Mouse (Mus musculus) brain, embryonic 14.5 days (tissue): ENCODE results near the gene Kctd4. TPM values are rescaled to one million over a fixed set of nuclear protein-coding genes. Genes with fewer than 3 reads are reported as not detected.

Source experiments
- DNase-seq: peaks from one replicate; pipeline ENCODE4 v3.0.0-alpha.2; 2011; ENCODE audit warnings: low read depth
- CTCF ChIP-seq: fragments of 200-500 bp; IDR thresholded peaks from 2 replicates; pipeline ENCODE4 v1.5.1; 2012; ENCODE audit warnings: inconsistent platforms, mild to moderate bottlenecking, moderate library complexity, borderline replicate concordance; ENCODE audit not compliant: insufficient read depth, insufficient read length; ENCODE audit errors: extremely low read depth
- POLR2A ChIP-seq: fragments of 200-500 bp; IDR thresholded peaks from 2 replicates; pipeline ENCODE4 v1.6.1; 2012; ENCODE audit warnings: mild to moderate bottlenecking, inconsistent platforms, borderline replicate concordance; ENCODE audit not compliant: poor library complexity, insufficient read depth, insufficient read length, severe bottlenecking; ENCODE audit errors: extremely low read depth
- polyA plus RNA-seq: library from polyadenylated mRNA; depleted of rRNA; stranded (reverse); fragments of >200 nt; gene quantifications from 2 replicates; pipeline ENCODE4 v1.2.3, GENCODE M21; 2012

The Kctd4 gene
- polyA plus RNA-seq, 1 experiment, result 3.3 TPM

- DNase-seq, result no peak
- TF ChIP-seq POLR2A (no peak), CTCF (no peak)
Measured at GRCm38 (mm10) chr14:75953011-75953410, 1.8 kb upstream of the Kctd4 start.

GRCm38 (mm10) chr14:75962250-75962649 lies 7.4 kb downstream of the Kctd4 start:
- DNase-seq, result peak; percentile 88
- TF ChIP-seq POLR2A, result no peak
- TF ChIP-seq CTCF, result peak; percentile 49; the same call in 1 of the 2 replicates

- TF ChIP-seq CTCF (no peak), POLR2A (no peak)
- peak; percentile 67 for DNase-seq
Measured at GRCm38 (mm10) chr14:75963215-75963614, 8.4 kb downstream of the Kctd4 start.

GRCm38 (mm10) chr14:75964000-75964399 lies 9.2 kb downstream of the Kctd4 start:
- TF ChIP-seq CTCF, result no peak
- TF ChIP-seq POLR2A, result no peak
- DNase-seq, result peak; percentile 19

GRCm38 (mm10) chr14:75964433-75964832 lies 9.6 kb downstream of the Kctd4 start:
- TF ChIP-seq POLR2A (no peak), CTCF (no peak)
- DNase-seq, result no peak

GRCm38 (mm10) chr14:75967291-75967690 lies 12.5 kb downstream of the Kctd4 start:
- TF ChIP-seq CTCF (no peak), POLR2A (no peak)
- DNase-seq, result no peak

GRCm38 (mm10) chr14:75976107-75976506 lies 21.3 kb downstream of the Kctd4 start:
- DNase-seq, result no peak
- TF ChIP-seq CTCF (no peak), POLR2A (no peak)

GRCm38 (mm10) chr14:75981231-75981630 lies 26.4 kb downstream of the Kctd4 start:
- no peak for DNase-seq
- no peak for TF ChIP-seq POLR2A
- no peak for TF ChIP-seq CTCF

GRCm38 (mm10) chr14:75983891-75984290 lies 29.1 kb downstream of the Kctd4 start:
- DNase-seq, result no peak
- TF ChIP-seq CTCF, result no peak
- TF ChIP-seq POLR2A, result no peak

- no peak for TF ChIP-seq POLR2A
- TF ChIP-seq CTCF, result no peak
- peak; percentile 45 for DNase-seq
Measured at GRCm38 (mm10) chr14:75985112-75985511, 30.3 kb downstream of the Kctd4 start.

- TF ChIP-seq CTCF, result no peak
- no peak for TF ChIP-seq POLR2A
- no peak for DNase-seq
Measured at GRCm38 (mm10) chr14:75986878-75987483, 32.2 kb downstream of the Kctd4 start.

- no peak for DNase-seq
- TF ChIP-seq CTCF, result no peak
- no peak for TF ChIP-seq POLR2A
Measured at GRCm38 (mm10) chr14:75989168-75989567, 34.4 kb downstream of the Kctd4 start.
